ENCODE assay signal across 26 mouse cellular contexts in the genomic region with DNA sequence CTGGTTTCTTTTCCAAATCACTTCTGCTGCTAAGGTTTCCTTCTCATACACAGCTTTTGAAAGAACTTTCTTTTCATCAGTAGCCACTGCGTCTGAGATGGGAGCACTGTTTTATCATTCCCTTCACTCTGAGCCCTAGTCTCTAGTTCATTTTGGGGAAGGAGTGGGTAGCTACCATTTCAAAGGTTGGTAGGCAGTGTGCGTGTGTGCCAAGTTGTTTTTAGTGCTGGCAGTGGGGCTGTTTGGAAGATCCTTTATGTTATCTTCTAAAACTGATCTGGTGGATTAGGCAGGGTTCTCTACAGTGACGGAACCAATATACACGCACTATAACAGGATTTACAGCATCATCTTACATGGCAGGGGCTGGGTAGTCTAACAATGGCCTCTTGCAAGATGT. TPM values are rescaled to one million over a fixed set of nuclear protein-coding genes. Genes with fewer than 3 reads are reported as not detected.
DNase-seq lines count a peak whose midpoint lies in the region; ATAC-seq and TF ChIP-seq lines count a peak whose summit lies in the region.
"Had no signal": no experiment of that assay in that cellular context is flagged by ENCODE, and none has a peak within 500 bp of the region (broad histone marks: within the 10 kb centered on the region; RNA-seq: fewer than 3 reads in every experiment).

No protein-coding gene starts in this region.

- H3K36me3 ChIP-seq in intestine, postnatal 0 days (ENCODE audit: control insufficient read depth, insufficient read depth): no peaks in the 10 kb centered on the region
- H3K36me3 ChIP-seq: G1E had no signal

- no peak for TF ChIP-seq CTCF in left cerebral cortex, adult 2 months (IDR thresholded peaks at IDR 0.05)
- no peak for TF ChIP-seq CTCF in cortical plate, adult 2 months (IDR thresholded peaks at IDR 0.05; ENCODE audit: extremely low read depth, insufficient read depth, low read length)
- no peak for TF ChIP-seq CTCF in intestine, postnatal 0 days (IDR thresholded peaks at IDR 0.05; ENCODE audit: low read depth)

- H3K4me1 ChIP-seq in cortical plate, adult 2 months (ENCODE audit: control insufficient read depth, insufficient read depth, low read length): peaks cover 1% of the 10 kb centered on the region
- H3K4me1 ChIP-seq in intestine, postnatal 0 days (replicated peaks; ENCODE audit: control insufficient read depth, insufficient read depth, low read length): no peaks in the 10 kb centered on the region

- ATAC-seq in frontal cortex, adult (ENCODE audit: low TSS enrichment): peak; percentile 86
- ATAC-seq in intestine, postnatal 0 days: no peak
- ATAC-seq: activated CD4-positive, CD25-positive, alpha-beta regulatory T cell, adult 4 months; CD4-positive, CD25-positive, alpha-beta regulatory T cell, adult 4 months; Patski had no signal

- H3K9me3 ChIP-seq in intestine, postnatal 0 days (ENCODE audit: control insufficient read depth): no peaks in the 10 kb centered on the region
- H3K9me3 ChIP-seq: G1E had no signal

- no peak overlapping the region for H3K4me2 ChIP-seq in intestine, postnatal 0 days (replicated peaks; ENCODE audit: low read depth)

- intact Hi-C loops in left cerebral cortex, adult 2 months (cut with DNase I): no loop called here

- no peaks in the 10 kb centered on the region for H3K27me3 ChIP-seq in intestine, postnatal 0 days (replicated peaks; ENCODE audit: control insufficient read depth, insufficient read depth, low read length)
- H3K27me3 ChIP-seq: CH12.LX, Patski had no signal

- 0 out of 2 replicates have a peak overlapping the region, but pooled peaks have one; percentile 34 for H3K27ac ChIP-seq in left cerebral cortex, adult 2 months
- peak overlapping the region; percentile 59; the same call in 1 of the 2 replicates for H3K27ac ChIP-seq in cortical plate, adult 2 months (ENCODE audit: insufficient read depth, low read length)
- H3K27ac ChIP-seq in intestine, postnatal 0 days (ENCODE audit: low read depth, low read length): no peak overlapping the region

- no peak for DNase-seq in frontal cortex, postnatal 25 days (ENCODE audit: low spot score in 2 of 2)
- no peak for DNase-seq in left cerebral cortex, adult 2 months (ENCODE audit: extremely low spot score in 1 of 2, low spot score in 2 of 2)
- no peak for DNase-seq in left cerebral cortex, adult 8-10 months (ENCODE audit: low spot score in 2 of 2)
- DNase-seq in brain, adult 2 months (ENCODE audit: low read depth, low spot score): peak; percentile 61
- no peak for DNase-seq in embryo, embryonic 10.5 days (ENCODE audit: low spot score)
- DNase-seq: adrenal gland, adult 2 months; adrenal gland, adult 8-10 months; adrenal gland, postnatal 10 days; adrenal gland, postnatal 14 days; adrenal gland, postnatal 25 days; adrenal gland, postnatal 36 days; B cell, adult 2 months; cerebellum, adult 11 months; cerebellum, adult 11-12 months; cerebellum, adult 18-20 months had no signal

- no peak overlapping the region for H3K4me3 ChIP-seq in left cerebral cortex, adult 2 months
- no peak overlapping the region for H3K4me3 ChIP-seq in cortical plate, adult 2 months (ENCODE audit: insufficient read depth, low read length)
- H3K4me3 ChIP-seq in intestine, postnatal 0 days (ENCODE audit: low read depth, low read length): no peak overlapping the region

- WGBS in intestine, postnatal 0 days: 84% methylated on average over 4 of the region's 4 CpGs

- no peak overlapping the region for H3K9ac ChIP-seq in intestine, postnatal 0 days (ENCODE audit: low read depth, low read length)

- no peak for TF ChIP-seq POLR2A in cortical plate, adult 2 months (IDR thresholded peaks at IDR 0.05; ENCODE audit: extremely low read depth, insufficient read depth, low read length)

RNA-seq across cellular contexts. Expression of gene Pdyn, which starts 44.6 kb away (rescaled TPM):
- total RNA-seq in left cerebral cortex, adult 2 months (2021): 10 to 100 TPM; 29.6 to 33.9 TPM
- total RNA-seq in left cerebral cortex, adult 8-10 months (2022): 10 to 100 TPM; 45.0 to 64.2 (median 51.7) TPM
- 17.5 and 24.1 TPM in 2 replicates for polyA plus RNA-seq in cortical plate, adult 2 months (2012; rRNA removed)
- polyA plus RNA-seq in intestine, postnatal 0 days (2015; fragmentation: Nextera tagmentation; extraction: Ambion mirVana): 1.2 and 1.5 TPM in 2 replicates
- total RNA-seq: adrenal gland, adult 18-20 months; adrenal gland, postnatal 14 days; CH12.LX; G1E; MEL had no signal
- polyA plus RNA-seq: activated CD4-positive, CD25-positive, alpha-beta regulatory T cell, adult 4 months; adrenal gland, adult 2 months; C2C12; CD4-positive, CD25-positive, alpha-beta regulatory T cell, adult 4 months; G1E; Patski had no signal
